Mouse (Mus musculus) limb, embryonic 11.5 days (tissue): ENCODE measurements around the gene Rgs3. TPM values are rescaled to one million over a fixed set of nuclear protein-coding genes. Genes with fewer than 3 reads are reported as not detected.
A peak's percentile ranks its signal among the peaks of the same experiment; 100 is the strongest.

Experiments
- ATAC-seq: fragments of 200-750 bp; cut with Nextera tagmentation; 2 replicates; pipeline ENCODE4 v1.8.0; 2017; ENCODE audit warnings: low read depth; ENCODE audit not compliant: insufficient number of reproducible peaks, low FRiP score, low TSS enrichment
- DNase-seq: peaks from one replicate; pipeline ENCODE4 v3.0.0-alpha.2; 2015; ENCODE audit warnings: low spot score
- H3K27ac ChIP-seq: fragments of 300-500 bp; sonication (generic); replicated peaks from 2 replicates; pipeline ENCODE4 v1.5.1; 2014; ENCODE audit warnings: low read depth, mild to moderate bottlenecking, low read length
- H3K27me3 ChIP-seq: fragments of 300-500 bp; sonication (generic); 2 replicates; pipeline ENCODE4 v1.6.1; 2014; ENCODE audit warnings: mild to moderate bottlenecking, low read length, mixed read lengths; ENCODE audit not compliant: control insufficient read depth, insufficient read depth
- H3K36me3 ChIP-seq: fragments of 300-500 bp; sonication (generic); 2 replicates; pipeline ENCODE4 v1.6.1; 2014; ENCODE audit warnings: mild to moderate bottlenecking, low read length, moderate library complexity, mixed read lengths; ENCODE audit not compliant: control insufficient read depth, insufficient read depth
- H3K4me1 ChIP-seq: fragments of 300-500 bp; sonication (generic); 2 replicates; pipeline ENCODE4 v1.6.1; 2014; ENCODE audit warnings: low read length, mixed read lengths; ENCODE audit not compliant: control insufficient read depth, insufficient read depth
- H3K4me2 ChIP-seq: fragments of 300-500 bp; sonication (generic); 2 replicates; pipeline ENCODE4 v1.6.1; 2014; ENCODE audit warnings: low read depth, mild to moderate bottlenecking, moderate library complexity; ENCODE audit not compliant: severe bottlenecking
- H3K4me3 ChIP-seq: fragments of 300-500 bp; sonication (generic); 2 replicates; pipeline ENCODE4 v1.5.1; 2014; ENCODE audit warnings: low read depth, low read length
- H3K9ac ChIP-seq: fragments of 300-500 bp; sonication (generic); 2 replicates; pipeline ENCODE4 v1.6.1; 2014; ENCODE audit warnings: mild to moderate bottlenecking, low read length
- H3K9me3 ChIP-seq: fragments of 300-500 bp; sonication (generic); 2 replicates; pipeline ENCODE4 v1.6.1; 2016; ENCODE audit warnings: low read length; ENCODE audit not compliant: control insufficient read depth
- WGBS: fragments of 180-500 bp; shearing (Covaris S2); extraction: QIAGEN DNeasy Blood & Tissue Kit; methylation state at CpG from one replicate; pipeline ENCODE4 v1.1.7; 2014; 5-methylcytosine and 5-hydroxymethylcytosine counted together
- polyA plus RNA-seq: library from polyadenylated mRNA; unstranded; fragments of >200 nt; fragmentation: Nextera tagmentation; extraction: Ambion mirVana; gene quantifications from 2 replicates; pipeline ENCODE4 v1.2.1, GENCODE M21; 2014

Gene Rgs3
- polyA plus RNA-seq, 1 experiment from 2014 or later: 22.9 TPM

DNA sequence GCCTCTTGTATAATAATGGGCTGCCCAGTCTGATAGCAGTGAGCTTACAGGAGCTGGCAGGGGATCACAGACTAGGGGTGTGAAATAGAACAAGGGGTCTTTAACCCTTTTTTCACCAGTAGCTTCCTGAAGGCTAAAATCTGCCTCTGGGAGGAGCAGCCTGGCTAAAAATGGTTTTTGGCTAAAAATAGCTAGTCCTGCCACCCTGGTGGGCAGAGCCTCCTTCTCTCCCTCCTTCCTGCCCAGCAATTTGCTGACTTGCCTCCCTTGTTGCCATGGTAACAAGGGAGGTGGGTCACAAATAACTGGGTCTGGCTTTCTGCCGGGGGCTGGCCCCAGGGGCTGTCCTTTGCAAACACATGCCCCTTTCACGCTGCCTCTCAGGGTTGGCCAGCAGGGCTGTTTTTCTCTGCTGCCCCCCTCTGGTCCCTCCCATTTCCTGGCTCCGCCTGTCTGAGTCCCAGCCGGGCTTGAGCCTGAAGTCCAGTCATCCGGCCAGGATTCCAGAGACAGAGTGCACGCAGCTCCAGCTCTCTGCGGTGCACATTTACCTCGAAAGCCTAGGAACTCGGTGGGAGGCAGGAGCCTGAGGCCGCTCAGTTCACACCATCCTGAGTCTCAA lies 139.7 kb downstream of the Rgs3 start:
- no peaks in the 10 kb centered on the region for H3K27me3 ChIP-seq
- ATAC-seq (peak; percentile 86), DNase-seq (peak; percentile 96)
- peak overlapping the region; percentile 67 for H3K27ac ChIP-seq
- H3K9ac ChIP-seq: 0 out of 2 replicates have a peak overlapping the region, but pooled peaks have one; percentile 22
- WGBS: 2% methylated on average over 10 of the region's 10 CpGs
- H3K36me3 ChIP-seq: peaks cover 4% of the 10 kb centered on the region; the same call in 1 of the 2 replicates
- H3K4me1 ChIP-seq: peaks cover 30% of the 10 kb centered on the region
- peak overlapping the region; percentile 25 for H3K4me3 ChIP-seq
- H3K4me2 ChIP-seq: peak overlapping the region; percentile 63
- H3K9me3 ChIP-seq: no peaks in the 10 kb centered on the region

DNA sequence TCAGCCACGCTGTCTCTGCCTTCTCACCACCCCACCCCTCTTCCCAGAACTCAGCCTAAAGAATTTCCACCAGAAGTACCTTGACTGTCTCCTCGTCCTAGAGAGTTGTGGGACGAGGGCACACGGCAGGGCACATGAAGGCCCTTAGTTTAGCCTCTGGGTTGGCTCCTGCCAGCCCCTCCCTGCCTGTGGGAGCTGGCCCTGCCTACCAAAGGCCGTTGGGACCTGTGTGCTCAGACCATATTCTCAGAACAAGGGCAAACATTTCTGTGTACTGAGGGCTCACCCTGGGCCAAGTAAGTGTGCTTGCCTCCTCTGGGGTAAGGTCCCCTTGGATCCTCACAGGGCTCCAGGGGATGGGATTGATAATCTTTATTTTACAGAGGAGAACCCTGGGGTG lies 140.8 kb downstream of the Rgs3 start:
- H3K9me3 ChIP-seq: no peaks in the 10 kb centered on the region
- 67% methylated on average over 5 of the region's 5 CpGs for WGBS
- peak overlapping the region; percentile 25 for H3K4me3 ChIP-seq

DNA sequence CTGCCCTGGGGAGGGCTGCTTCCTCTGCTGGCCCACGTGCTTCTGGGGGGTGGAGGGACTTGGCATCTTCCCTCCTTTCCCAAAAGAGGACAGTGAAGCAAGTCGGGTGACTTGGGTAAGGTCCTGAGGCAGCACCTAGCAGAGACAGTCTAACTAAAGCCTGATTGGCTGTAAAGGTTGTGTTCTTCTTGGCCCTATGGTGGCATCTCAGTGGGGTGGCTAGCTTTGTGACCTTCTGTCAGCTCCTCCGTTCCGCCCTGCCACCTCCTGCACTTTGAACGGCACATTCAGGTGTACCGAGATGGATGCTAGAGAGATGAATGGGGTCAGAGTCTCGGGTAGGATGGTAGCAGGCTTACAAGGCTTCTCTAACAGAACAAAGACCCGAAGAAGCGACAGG lies 143.5 kb downstream of the Rgs3 start:
- ATAC-seq (no peak), DNase-seq (no peak)
- H3K9ac ChIP-seq: no peak overlapping the region
- peaks cover 32% of the 10 kb centered on the region for H3K4me1 ChIP-seq
- H3K27ac ChIP-seq: no peak overlapping the region
- H3K36me3 ChIP-seq: peaks cover 4% of the 10 kb centered on the region; the same call in 1 of the 2 replicates
- H3K27me3 ChIP-seq: no peaks in the 10 kb centered on the region
- H3K4me2 ChIP-seq: no peak overlapping the region
- H3K9me3 ChIP-seq: no peaks in the 10 kb centered on the region
- WGBS: 81% methylated on average over 9 of the region's 9 CpGs
- no peak overlapping the region for H3K4me3 ChIP-seq

More for the DNA sequence above, 140.8 kb downstream of the Rgs3 start:
- no peak for ATAC-seq
- Histone ChIP-seq H3K27me3 (no peaks in the 10 kb centered on the region), H3K36me3 (peaks cover 4% of the 10 kb centered on the region; the same call in 1 of the 2 replicates), H3K27ac (no peak overlapping the region), H3K4me1 (peaks cover 33% of the 10 kb centered on the region), H3K4me2 (peak overlapping the region; percentile 63), H3K9ac (no peak overlapping the region)
- DNase-seq: no peak

DNA sequence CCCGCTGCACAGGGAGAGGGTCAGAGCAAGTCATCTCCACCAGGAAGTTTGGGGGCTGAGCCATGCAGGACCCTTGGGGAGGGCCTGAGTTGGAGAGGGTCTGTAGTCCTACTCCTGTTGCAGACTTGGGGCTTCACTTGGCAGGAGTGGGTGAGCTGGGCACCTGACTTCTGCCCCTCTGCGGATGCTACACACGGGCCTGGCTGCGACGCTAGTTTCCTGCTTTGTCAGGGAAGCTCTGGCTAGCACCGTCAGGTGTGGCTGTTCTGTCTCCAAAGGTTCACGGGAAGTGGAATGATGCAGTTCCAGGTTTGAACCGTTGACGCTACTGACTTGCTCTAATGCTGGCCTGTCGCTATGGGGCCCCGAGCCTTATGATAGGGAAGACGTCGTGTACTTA lies 144.6 kb downstream of the Rgs3 start:
- no peak overlapping the region for H3K9ac ChIP-seq
- no peak for ATAC-seq
- no peak overlapping the region for H3K4me2 ChIP-seq
- H3K27ac ChIP-seq: no peak overlapping the region
- 92% methylated on average over 13 of the region's 13 CpGs for WGBS
- no peak for DNase-seq
- no peak overlapping the region for H3K4me3 ChIP-seq
- peaks cover 23% of the 10 kb centered on the region for H3K4me1 ChIP-seq
- H3K36me3 ChIP-seq: peaks cover 4% of the 10 kb centered on the region; the same call in 1 of the 2 replicates
- no peaks in the 10 kb centered on the region for H3K9me3 ChIP-seq
- no peaks in the 10 kb centered on the region for H3K27me3 ChIP-seq

DNA sequence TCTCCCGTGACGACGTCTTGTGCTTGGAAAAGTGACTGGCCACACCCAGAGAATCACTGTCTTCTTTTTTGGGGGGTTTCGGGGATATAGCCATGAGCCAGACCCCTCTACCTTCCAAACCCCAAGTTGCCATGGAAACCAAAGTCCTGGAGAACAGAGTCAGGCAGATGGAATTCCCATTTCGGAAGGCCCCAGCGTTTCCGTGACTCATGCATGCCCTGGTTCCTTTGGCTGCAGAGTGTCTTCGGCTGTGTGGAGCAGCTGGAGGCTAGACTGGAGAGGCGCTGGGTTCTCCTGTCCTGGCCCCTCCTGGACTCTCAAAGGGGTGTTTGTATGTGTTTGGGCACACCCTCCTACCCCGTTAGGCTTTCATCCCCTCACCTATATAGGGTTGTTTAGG lies 145.4 kb downstream of the Rgs3 start:
- Histone ChIP-seq H3K4me1 (peaks cover 16% of the 10 kb centered on the region), H3K36me3 (peaks cover 4% of the 10 kb centered on the region; the same call in 1 of the 2 replicates), H3K9me3 (no peaks in the 10 kb centered on the region), H3K4me2 (no peak overlapping the region), H3K27me3 (no peaks in the 10 kb centered on the region), H3K27ac (no peak overlapping the region), H3K4me3 (no peak overlapping the region), H3K9ac (no peak overlapping the region)
- WGBS: 83% methylated on average over 10 of the region's 10 CpGs
- DNase-seq: no peak
- no peak for ATAC-seq

DNA sequence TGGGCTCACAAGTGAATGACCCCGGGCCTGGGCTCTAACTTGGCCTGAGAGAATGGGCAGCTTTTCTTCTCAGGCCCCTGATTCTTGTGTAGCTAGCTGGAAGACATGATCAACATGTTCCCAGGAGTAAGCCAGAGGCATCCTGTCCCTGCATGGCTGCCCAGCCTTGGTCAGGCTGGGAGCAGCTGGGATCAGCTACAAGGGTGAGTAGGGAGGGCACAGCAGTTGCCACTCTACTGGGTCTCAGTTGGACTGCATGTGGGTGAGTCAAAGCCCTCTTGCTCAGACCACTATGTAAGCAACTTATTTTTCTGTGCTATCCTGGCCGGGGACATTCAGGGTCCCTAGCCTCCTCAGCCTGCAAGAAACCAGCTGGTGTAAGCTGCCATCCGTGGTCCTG lies 146.1 kb downstream of the Rgs3 start:
- H3K4me2 ChIP-seq: no peak overlapping the region
- H3K9ac ChIP-seq: no peak overlapping the region
- DNase-seq (no peak), ATAC-seq (no peak)
- no peak overlapping the region for H3K4me3 ChIP-seq
- WGBS: 43% methylated on average over 3 of the region's 3 CpGs
- peaks cover 8% of the 10 kb centered on the region for H3K4me1 ChIP-seq
- no peaks in the 10 kb centered on the region for H3K9me3 ChIP-seq
- peaks cover 4% of the 10 kb centered on the region; the same call in 1 of the 2 replicates for H3K36me3 ChIP-seq
- H3K27me3 ChIP-seq: no peaks in the 10 kb centered on the region
- H3K27ac ChIP-seq: no peak overlapping the region

DNA sequence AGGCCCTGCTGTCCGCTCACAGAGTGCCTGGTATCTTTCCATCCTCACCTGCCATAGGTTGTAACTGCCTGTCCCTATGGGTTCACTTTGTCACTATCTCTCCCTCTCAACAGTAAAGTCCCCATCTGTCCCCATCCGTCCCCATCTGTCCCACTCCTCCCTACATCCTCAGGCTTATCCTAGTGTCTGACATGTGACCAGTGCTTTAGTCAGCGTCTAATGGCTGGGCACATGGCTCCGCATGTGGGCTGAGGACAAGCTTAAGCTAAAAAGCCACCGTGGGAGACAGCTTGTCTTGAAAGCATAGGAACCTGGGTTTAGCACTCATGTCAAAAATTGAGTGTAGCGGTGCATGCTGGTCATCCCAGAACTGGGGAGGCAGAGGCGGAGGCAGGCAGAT lies 148.4 kb downstream of the Rgs3 start:
- WGBS: 81% methylated on average over 7 of the region's 7 CpGs
- Histone ChIP-seq H3K27ac (no peak overlapping the region), H3K9me3 (no peaks in the 10 kb centered on the region), H3K4me1 (peaks cover 8% of the 10 kb centered on the region), H3K4me2 (no peak overlapping the region), H3K27me3 (no peaks in the 10 kb centered on the region), H3K36me3 (no peaks in the 10 kb centered on the region; the same call in 1 of the 2 replicates), H3K9ac (no peak overlapping the region), H3K4me3 (no peak overlapping the region)
- ATAC-seq (no peak), DNase-seq (no peak)

DNA sequence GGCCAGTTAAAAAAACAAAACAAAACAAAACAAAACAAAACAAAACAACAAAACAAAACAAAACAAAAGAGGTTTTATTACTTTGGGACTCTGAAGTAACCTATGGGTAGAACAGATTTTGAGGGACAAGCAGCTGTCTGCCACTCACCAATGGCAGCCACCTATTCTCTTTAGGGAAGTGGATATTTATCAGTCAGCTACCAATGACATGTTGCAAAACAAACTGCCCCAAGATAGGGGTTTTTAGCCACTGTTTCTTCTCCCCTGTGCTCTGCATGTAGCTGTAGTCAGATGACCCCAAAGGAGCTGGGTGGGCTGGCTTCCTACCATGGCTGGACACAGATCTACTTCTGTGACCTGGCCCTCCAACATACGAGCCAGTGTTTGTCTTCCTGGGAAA lies 149.3 kb downstream of the Rgs3 start:
- H3K27me3 ChIP-seq: no peaks in the 10 kb centered on the region
- 79% methylated on average over 1 of the region's 1 CpGs for WGBS
- H3K36me3 ChIP-seq: no peaks in the 10 kb centered on the region
- H3K9me3 ChIP-seq: no peaks in the 10 kb centered on the region
- no peak overlapping the region for H3K9ac ChIP-seq
- H3K27ac ChIP-seq: no peak overlapping the region
- H3K4me3 ChIP-seq: no peak overlapping the region
- no peak for ATAC-seq
- no peak for DNase-seq
- H3K4me2 ChIP-seq: no peak overlapping the region
- peaks cover 8% of the 10 kb centered on the region for H3K4me1 ChIP-seq

DNA sequence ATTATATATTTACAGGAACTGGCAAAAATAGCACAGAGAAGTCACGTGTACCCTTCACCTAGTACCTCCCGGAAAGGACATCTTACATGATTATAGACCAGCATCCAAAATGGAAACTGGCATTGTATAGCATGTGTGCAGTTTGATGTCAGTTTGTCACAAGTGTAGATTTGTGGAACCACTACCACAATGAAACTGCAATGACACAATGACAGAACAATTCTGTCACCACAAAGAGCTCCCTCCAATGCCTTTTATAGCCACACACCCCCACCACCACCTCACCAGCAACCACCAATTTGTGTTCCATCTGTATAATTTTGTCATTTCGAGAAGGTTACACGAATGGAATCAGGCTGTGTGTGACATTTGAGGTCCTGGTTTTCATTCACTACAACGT lies 149.8 kb downstream of the Rgs3 start:
- Histone ChIP-seq H3K4me3 (no peak overlapping the region), H3K27ac (no peak overlapping the region), H3K4me2 (no peak overlapping the region), H3K9me3 (no peaks in the 10 kb centered on the region), H3K9ac (no peak overlapping the region), H3K27me3 (no peaks in the 10 kb centered on the region), H3K36me3 (no peaks in the 10 kb centered on the region), H3K4me1 (peaks cover 8% of the 10 kb centered on the region)
- no peak for ATAC-seq
- DNase-seq: no peak
- WGBS: 83% methylated on average over 5 of the region's 5 CpGs
